Mouse (Mus musculus): ENCODE data around the gene Cyp4a29. TPM values are rescaled to one million over a fixed set of nuclear protein-coding genes. Genes with fewer than 3 reads are reported as not detected.
"Not testable (repeated sequence)": the region's sequence is repeated elsewhere in the genome, so short reads cannot be mapped to it uniquely, and the experiment has no call there.

The Cyp4a29 gene
- polyA plus RNA-seq (2012; fragmentation: generic; extraction: Trizol): not detected
- long read RNA-seq, experiment 1: 0 reads
- long read RNA-seq, experiment 2: 0 reads

DNA sequence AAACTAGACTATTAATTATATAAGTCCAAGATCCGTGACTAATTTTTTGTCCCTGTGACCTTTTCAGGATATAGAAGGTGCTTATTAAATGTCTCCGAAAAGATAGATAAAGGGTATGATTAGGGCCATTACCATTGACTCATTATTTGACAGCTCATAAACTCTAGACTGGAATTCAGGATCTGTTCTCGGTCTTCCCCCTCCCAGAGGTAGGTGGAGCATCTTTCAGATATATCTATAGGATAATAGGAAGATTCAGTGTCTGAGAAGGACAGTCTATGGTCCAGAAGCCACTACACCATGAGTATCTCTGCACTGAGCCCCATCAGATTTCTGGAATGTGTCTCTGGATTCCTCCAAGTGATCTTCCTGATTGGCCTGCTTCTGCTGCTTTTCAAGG, at the start of gene Cyp4a29:
Gene Cyp4a29 (plus strand): TSS at position 301 of the 400 bp plus-strand sequence.
- no peaks in the 10 kb centered on the region for H3K27me3 ChIP-seq (ENCODE audit: control insufficient read depth, insufficient read depth, insufficient read length)
- H3ac ChIP-seq (ENCODE audit: control insufficient read depth, insufficient read length, low read depth): no peak within 1 kb of the TSS
- H3K36me3 ChIP-seq (ENCODE audit: control insufficient read depth, insufficient read depth): no peaks in the 10 kb centered on the region
- no peaks in the 10 kb centered on the region for H3K79me3 ChIP-seq (ENCODE audit: low read depth)
- TF ChIP-seq CTCF (IDR thresholded peaks at IDR 0.05; ENCODE audit: control insufficient read depth, insufficient read depth, insufficient read length) (no peak), MAX (IDR thresholded peaks at IDR 0.05) (no peak), CEBPB (IDR thresholded peaks at IDR 0.05; ENCODE audit: low read depth) (no peak), MYOG (IDR thresholded peaks at IDR 0.05; ENCODE audit: control insufficient read depth, extremely low read depth, insufficient read length) (no peak), FOSL1 (IDR thresholded peaks at IDR 0.05; ENCODE audit: insufficient read depth, low read length, poor library complexity, severe bottlenecking) (no peak), USF1 (IDR thresholded peaks at IDR 0.05; ENCODE audit: low read depth) (no peak), MYOD1 (IDR thresholded peaks at IDR 0.05; ENCODE audit: control insufficient read depth, insufficient read length, low read depth) (no peak)
- H3K79me2 ChIP-seq (ENCODE audit: control insufficient read depth, insufficient read depth): no peaks in the 10 kb centered on the region
- no peak within 1 kb of the TSS for H3K4me3 ChIP-seq (ENCODE audit: insufficient read depth, poor library complexity, severe bottlenecking)

DNA sequence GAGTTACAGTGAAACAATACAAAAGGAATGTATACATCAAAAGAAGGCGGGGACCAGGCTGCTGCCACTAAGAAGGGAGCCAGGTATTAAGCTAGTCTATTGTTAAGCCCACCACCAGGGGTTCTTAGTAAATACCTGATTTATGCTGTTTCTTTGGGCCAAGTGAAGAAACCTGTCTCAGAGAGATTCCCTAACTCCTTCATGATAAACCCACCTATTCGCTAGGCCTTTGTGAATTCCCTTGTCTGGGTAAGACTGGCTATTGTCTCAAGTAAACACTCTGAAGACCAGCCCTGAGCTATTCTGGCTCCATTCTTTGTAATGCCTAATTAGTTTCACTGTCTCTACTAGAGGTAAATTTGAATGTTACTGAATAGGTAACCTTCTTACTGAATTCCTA, 9.0 kb upstream of the Cyp4a29 start:
- H3K79me2 ChIP-seq (ENCODE audit: control insufficient read depth, insufficient read depth); H3K36me3 ChIP-seq (ENCODE audit: control insufficient read depth, insufficient read depth); H3K27me3 ChIP-seq (ENCODE audit: control insufficient read depth, insufficient read depth, insufficient read length): not testable (repeated sequence)

GRCm38 (mm10) chr4:115236462-115237096, 5.3 kb upstream of the Cyp4a29 start:
- H3K4me3 ChIP-seq (ENCODE audit: insufficient read depth, poor library complexity, severe bottlenecking): no peak overlapping the region
- no peaks in the 10 kb centered on the region for H3K36me3 ChIP-seq (ENCODE audit: control insufficient read depth, insufficient read depth)
- TF ChIP-seq FOSL1 (IDR thresholded peaks at IDR 0.05; ENCODE audit: insufficient read depth, low read length, poor library complexity, severe bottlenecking): no peak
- TF ChIP-seq USF1 (IDR thresholded peaks at IDR 0.05; ENCODE audit: low read depth): no peak
- no peak for TF ChIP-seq CEBPB (IDR thresholded peaks at IDR 0.05; ENCODE audit: low read depth)
- no peak for TF ChIP-seq MYOG (IDR thresholded peaks at IDR 0.05; ENCODE audit: control insufficient read depth, extremely low read depth, insufficient read length)
- no peak for TF ChIP-seq CTCF (IDR thresholded peaks at IDR 0.05; ENCODE audit: control insufficient read depth, insufficient read depth, insufficient read length)
- no peak for TF ChIP-seq MYOD1 (IDR thresholded peaks at IDR 0.05; ENCODE audit: control insufficient read depth, insufficient read length, low read depth)
- no peak for TF ChIP-seq MAX (IDR thresholded peaks at IDR 0.05)
- no peaks in the 10 kb centered on the region for H3K27me3 ChIP-seq (ENCODE audit: control insufficient read depth, insufficient read depth, insufficient read length)
- no peak overlapping the region for H3ac ChIP-seq (ENCODE audit: control insufficient read depth, insufficient read length, low read depth)
- no peaks in the 10 kb centered on the region for H3K79me3 ChIP-seq (ENCODE audit: low read depth)
- no peaks in the 10 kb centered on the region for H3K79me2 ChIP-seq (ENCODE audit: control insufficient read depth, insufficient read depth)

More for the DNA sequence above, 9.0 kb upstream of the Cyp4a29 start:
- H3K79me3 ChIP-seq (ENCODE audit: low read depth); H3K4me3 ChIP-seq (ENCODE audit: insufficient read depth, poor library complexity, severe bottlenecking); H3ac ChIP-seq (ENCODE audit: control insufficient read depth, insufficient read length, low read depth): not testable (repeated sequence)

DNA sequence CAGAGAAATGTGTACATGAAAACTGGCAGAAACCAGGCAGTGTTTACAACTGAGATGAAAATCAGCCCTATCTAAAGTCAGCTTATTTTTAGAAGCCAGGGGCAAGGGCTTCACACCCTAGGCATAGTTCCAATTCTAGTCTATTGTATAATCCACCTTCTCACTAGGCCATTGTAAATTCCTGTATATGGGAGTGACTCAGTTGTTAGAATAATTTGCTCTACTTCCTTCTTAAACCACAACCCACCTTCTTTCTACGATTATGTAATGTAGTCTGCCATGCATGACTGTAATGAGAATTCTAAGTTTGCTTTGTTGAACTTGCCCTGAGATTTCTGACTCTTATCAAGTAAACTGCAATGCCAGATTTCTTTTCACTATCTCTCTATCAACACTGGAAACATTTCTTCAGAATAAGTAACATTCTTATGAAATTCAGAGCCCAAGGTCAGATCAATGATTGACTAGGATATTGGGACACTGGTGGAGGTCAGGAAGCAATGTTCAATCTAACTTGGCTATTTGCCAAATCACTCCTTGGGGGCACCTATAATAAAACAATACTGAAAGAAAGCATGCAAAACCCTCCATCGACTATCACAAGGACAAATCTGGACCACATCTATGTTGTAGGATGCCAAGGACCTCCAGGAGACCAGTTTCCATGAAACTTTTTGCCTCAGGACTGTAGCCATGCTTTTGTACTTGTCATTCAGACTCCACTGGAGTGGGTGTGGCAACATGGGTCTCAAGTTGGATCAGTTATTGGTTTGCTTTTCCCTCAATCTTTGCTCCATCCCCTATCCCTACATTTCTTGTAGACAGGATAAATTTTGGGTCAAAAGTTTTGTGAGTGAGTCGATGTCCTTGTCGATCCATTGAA, 23.0 kb downstream of the Cyp4a29 start:
- H3K4me3 ChIP-seq (ENCODE audit: insufficient read depth, poor library complexity, severe bottlenecking); H3ac ChIP-seq (ENCODE audit: control insufficient read depth, insufficient read length, low read depth); H3K36me3 ChIP-seq (ENCODE audit: control insufficient read depth, insufficient read depth); H3K79me3 ChIP-seq (ENCODE audit: low read depth); H3K79me2 ChIP-seq (ENCODE audit: control insufficient read depth, insufficient read depth); H3K27me3 ChIP-seq (ENCODE audit: control insufficient read depth, insufficient read depth, insufficient read length): not testable (repeated sequence)

- H3ac ChIP-seq (ENCODE audit: control insufficient read depth, insufficient read length, low read depth); H3K79me2 ChIP-seq (ENCODE audit: control insufficient read depth, insufficient read depth); H3K4me3 ChIP-seq (ENCODE audit: insufficient read depth, poor library complexity, severe bottlenecking): not testable (repeated sequence)
Observed at GRCm38 (mm10) chr4:115278215-115278982, 36.5 kb downstream of the Cyp4a29 start.

DNA sequence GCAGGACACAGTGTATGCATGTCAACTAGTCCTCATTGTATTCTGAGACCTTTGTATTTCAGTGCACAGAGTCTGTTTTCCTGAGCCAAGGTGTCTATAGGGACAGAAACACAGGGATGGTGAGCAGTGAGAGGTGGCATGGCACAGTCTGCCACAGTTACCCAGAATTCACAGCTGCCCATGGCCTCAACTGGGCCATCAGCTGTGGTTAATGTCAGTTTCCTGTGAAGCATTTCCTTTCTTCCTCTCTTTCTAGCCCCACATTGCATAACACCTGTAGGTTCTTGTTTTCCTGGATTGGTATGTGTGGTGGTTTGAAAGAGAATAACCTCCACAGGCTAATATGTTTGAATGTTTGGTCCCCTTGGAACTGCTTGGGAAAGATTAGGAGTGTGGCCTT, 38.5 kb downstream of the Cyp4a29 start:
- TF ChIP-seq FOSL1 (IDR thresholded peaks at IDR 0.05; ENCODE audit: insufficient read depth, low read length, poor library complexity, severe bottlenecking) (no peak), CEBPB (IDR thresholded peaks at IDR 0.05; ENCODE audit: low read depth) (no peak), MYOG (IDR thresholded peaks at IDR 0.05; ENCODE audit: control insufficient read depth, extremely low read depth, insufficient read length) (no peak)
- Histone ChIP-seq H3K4me3 (ENCODE audit: insufficient read depth, poor library complexity, severe bottlenecking) (no peak overlapping the region), H3K79me2 (ENCODE audit: control insufficient read depth, insufficient read depth) (no peaks in the 10 kb centered on the region)

More at GRCm38 (mm10) chr4:115278215-115278982, 36.5 kb downstream of the Cyp4a29 start:
- not testable (repeated sequence) for H3K27me3 ChIP-seq (ENCODE audit: control insufficient read depth, insufficient read depth, insufficient read length); H3K36me3 ChIP-seq (ENCODE audit: control insufficient read depth, insufficient read depth); H3K79me3 ChIP-seq (ENCODE audit: low read depth)

GRCm38 (mm10) chr4:115280779-115281178, 38.9 kb downstream of the Cyp4a29 start:
- not testable (repeated sequence) for H3ac ChIP-seq (ENCODE audit: control insufficient read depth, insufficient read length, low read depth); H3K27me3 ChIP-seq (ENCODE audit: control insufficient read depth, insufficient read depth, insufficient read length); H3K36me3 ChIP-seq (ENCODE audit: control insufficient read depth, insufficient read depth); H3K4me3 ChIP-seq (ENCODE audit: insufficient read depth, poor library complexity, severe bottlenecking); H3K79me2 ChIP-seq (ENCODE audit: control insufficient read depth, insufficient read depth); H3K79me3 ChIP-seq (ENCODE audit: low read depth)

More for the DNA sequence above, 38.5 kb downstream of the Cyp4a29 start:
- Histone ChIP-seq H3ac (ENCODE audit: control insufficient read depth, insufficient read length, low read depth) (no peak overlapping the region), H3K36me3 (ENCODE audit: control insufficient read depth, insufficient read depth) (no peaks in the 10 kb centered on the region), H3K27me3 (ENCODE audit: control insufficient read depth, insufficient read depth, insufficient read length) (no peaks in the 10 kb centered on the region), H3K79me3 (ENCODE audit: low read depth) (no peaks in the 10 kb centered on the region)

- not testable (repeated sequence) for H3ac ChIP-seq (ENCODE audit: control insufficient read depth, insufficient read length, low read depth); H3K79me3 ChIP-seq (ENCODE audit: low read depth); H3K4me3 ChIP-seq (ENCODE audit: insufficient read depth, poor library complexity, severe bottlenecking); H3K79me2 ChIP-seq (ENCODE audit: control insufficient read depth, insufficient read depth); H3K36me3 ChIP-seq (ENCODE audit: control insufficient read depth, insufficient read depth); H3K27me3 ChIP-seq (ENCODE audit: control insufficient read depth, insufficient read depth, insufficient read length)
Observed at GRCm38 (mm10) chr4:115281231-115281767, 39.4 kb downstream of the Cyp4a29 start.

DNA sequence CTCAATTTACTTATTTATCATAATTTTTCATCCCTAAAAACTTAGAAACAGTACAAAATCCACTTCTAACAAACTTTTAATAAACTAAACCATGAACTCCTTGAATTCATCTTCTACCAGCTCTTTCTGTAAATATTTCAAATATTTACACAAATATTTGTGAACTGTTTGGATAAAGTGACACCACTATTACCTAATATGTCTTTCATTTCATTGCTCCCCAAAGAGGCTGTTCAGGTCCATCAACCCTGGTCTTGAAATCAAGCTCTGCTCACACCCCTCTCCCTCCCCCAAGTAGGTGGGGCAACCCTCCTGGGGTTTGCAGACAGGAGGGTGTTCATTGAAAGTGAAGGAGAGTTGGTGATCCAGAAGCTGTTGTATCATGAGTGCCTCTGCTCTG, 56.9 kb downstream of the Cyp4a29 start, which contains the start of gene Cyp4a12a:
Gene Cyp4a12a (plus strand): TSS at position 301 of the 400 bp plus-strand sequence.
- H3K36me3 ChIP-seq (ENCODE audit: control insufficient read depth, insufficient read depth); H3K4me3 ChIP-seq (ENCODE audit: insufficient read depth, poor library complexity, severe bottlenecking); H3K79me2 ChIP-seq (ENCODE audit: control insufficient read depth, insufficient read depth); H3K79me3 ChIP-seq (ENCODE audit: low read depth); H3K27me3 ChIP-seq (ENCODE audit: control insufficient read depth, insufficient read depth, insufficient read length); H3ac ChIP-seq (ENCODE audit: control insufficient read depth, insufficient read length, low read depth): not testable (repeated sequence)

Data from C2C12 (cell line).